Mouse (Mus musculus) limb, embryonic 10.5 days (tissue): ENCODE data around the gene Traf3ip1. TPM values are rescaled to one million over a fixed set of nuclear protein-coding genes. Genes with fewer than 3 reads are reported as not detected.

ENCODE experiments used
- DNase-seq: peaks from one replicate; pipeline ENCODE4 v3.0.0-alpha.2; 2017; ENCODE audit warnings: low spot score
- H3K27ac ChIP-seq: fragments of 300-500 bp; sonication (generic); 2 replicates; pipeline ENCODE4 v1.5.1; 2016; ENCODE audit warnings: mild to moderate bottlenecking
- H3K27me3 ChIP-seq: fragments of 300-500 bp; sonication (generic); 2 replicates; pipeline ENCODE4 v1.6.1; 2016; ENCODE audit warnings: low read depth, mild to moderate bottlenecking; ENCODE audit not compliant: poor library complexity, severe bottlenecking
- H3K36me3 ChIP-seq: fragments of 300-500 bp; sonication (generic); 2 replicates; pipeline ENCODE4 v1.6.1; 2016; ENCODE audit warnings: mild to moderate bottlenecking, moderate library complexity
- H3K4me1 ChIP-seq: fragments of 300-500 bp; sonication (generic); 2 replicates; pipeline ENCODE4 v1.6.1; 2016
- H3K4me3 ChIP-seq: fragments of 300-500 bp; sonication (generic); 2 replicates; pipeline ENCODE4 v1.5.1; 2016; ENCODE audit warnings: mild to moderate bottlenecking, moderate library complexity
- H3K9me3 ChIP-seq: fragments of 300-500 bp; sonication (generic); replicated peaks from 2 replicates; pipeline ENCODE4 v1.6.1; 2016; ENCODE audit warnings: mild to moderate bottlenecking
- WGBS: fragments of 180-500 bp; shearing (Covaris S2); methylation state at CpG from one replicate; pipeline ENCODE4 v1.1.7; 2016; 5-methylcytosine and 5-hydroxymethylcytosine counted together
- polyA plus RNA-seq: library from polyadenylated mRNA; unstranded; fragments of >200 nt; fragmentation: Nextera tagmentation; extraction: Ambion mirVana; gene quantifications from 2 replicates; pipeline ENCODE4 v1.2.1, GENCODE M21; 2016

Traf3ip1 gene
- polyA plus RNA-seq, 1 experiment from 2014 or later = 12.9 TPM

- Histone ChIP-seq H3K27ac (no peak overlapping the region), H3K4me1 (no peaks in the 10 kb centered on the region), H3K4me3 (no peak overlapping the region), H3K9me3 (no peaks in the 10 kb centered on the region), H3K36me3 (no peaks in the 10 kb centered on the region), H3K27me3 (no peaks in the 10 kb centered on the region)
- 82% methylated on average over 7 of the region's 7 CpGs for WGBS
- no peak for DNase-seq
Measured at GRCm38 (mm10) chr1:91482616-91483211, 11.7 kb upstream of the Traf3ip1 start.

- WGBS = 43% methylated on average over 10 of the region's 10 CpGs
- H3K27ac ChIP-seq = no peak overlapping the region
- DNase-seq = peak; percentile 81
- H3K4me1 ChIP-seq = no peaks in the 10 kb centered on the region
- no peaks in the 10 kb centered on the region for H3K9me3 ChIP-seq
- H3K4me3 ChIP-seq = no peak overlapping the region
- H3K27me3 ChIP-seq = no peaks in the 10 kb centered on the region
- H3K36me3 ChIP-seq = no peaks in the 10 kb centered on the region
Measured at GRCm38 (mm10) chr1:91483304-91484010, 11.0 kb upstream of the Traf3ip1 start.

DNA sequence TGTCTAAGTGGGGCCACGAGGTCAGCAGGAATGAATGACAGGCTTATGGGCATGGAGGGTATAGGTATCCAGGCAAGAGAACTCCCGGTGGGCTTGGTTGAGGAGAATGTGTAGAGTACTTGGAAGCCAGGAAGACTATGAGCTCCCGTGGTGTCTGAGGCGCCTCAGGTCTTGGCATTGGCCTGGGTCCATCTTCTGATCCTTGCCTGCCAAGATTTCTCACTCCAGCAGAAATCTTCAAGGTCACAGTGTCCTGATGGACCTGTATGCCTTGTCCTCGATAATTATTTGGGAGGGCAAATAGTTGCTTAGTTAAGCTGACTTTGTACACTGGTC is 10.5 kb upstream of the Traf3ip1 start:
- Histone ChIP-seq H3K4me3 (no peak overlapping the region), H3K4me1 (no peaks in the 10 kb centered on the region), H3K27me3 (no peaks in the 10 kb centered on the region), H3K9me3 (no peaks in the 10 kb centered on the region), H3K27ac (no peak overlapping the region), H3K36me3 (no peaks in the 10 kb centered on the region)
- 81% methylated on average over 5 of the region's 5 CpGs for WGBS
- no peak for DNase-seq

GRCm38 (mm10) chr1:91485422-91485821 is 9.0 kb upstream of the Traf3ip1 start:
- Histone ChIP-seq H3K27me3 (no peaks in the 10 kb centered on the region), H3K27ac (no peak overlapping the region), H3K36me3 (no peaks in the 10 kb centered on the region), H3K9me3 (no peaks in the 10 kb centered on the region), H3K4me1 (no peaks in the 10 kb centered on the region), H3K4me3 (no peak overlapping the region)
- DNase-seq = no peak
- WGBS = 69% methylated on average over 3 of the region's 3 CpGs

DNA sequence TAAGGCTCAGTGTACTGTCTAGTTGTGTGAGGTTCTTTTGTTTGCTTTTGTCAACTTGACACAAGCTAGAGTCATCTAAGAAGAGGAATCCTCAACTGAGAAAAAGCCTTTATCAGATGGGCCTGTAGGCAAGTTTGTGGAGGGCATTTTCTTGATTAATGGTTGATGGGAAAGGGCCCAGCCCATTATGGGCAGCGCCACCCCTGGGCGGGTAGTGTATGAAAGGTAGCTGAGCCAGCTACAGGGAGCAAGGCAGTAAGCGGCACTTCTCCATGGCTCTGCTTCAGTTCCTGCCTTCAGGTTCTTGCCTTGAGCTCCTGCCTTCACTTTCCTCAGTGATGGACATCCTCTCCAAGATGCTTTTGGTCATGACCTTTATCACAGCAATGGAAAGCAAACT is 8.3 kb upstream of the Traf3ip1 start:
- no peaks in the 10 kb centered on the region for H3K27me3 ChIP-seq
- no peak overlapping the region for H3K4me3 ChIP-seq
- H3K27ac ChIP-seq = no peak overlapping the region
- 80% methylated on average over 3 of the region's 3 CpGs for WGBS
- H3K36me3 ChIP-seq = no peaks in the 10 kb centered on the region
- no peak for DNase-seq
- H3K4me1 ChIP-seq = no peaks in the 10 kb centered on the region
- H3K9me3 ChIP-seq = no peaks in the 10 kb centered on the region

DNA sequence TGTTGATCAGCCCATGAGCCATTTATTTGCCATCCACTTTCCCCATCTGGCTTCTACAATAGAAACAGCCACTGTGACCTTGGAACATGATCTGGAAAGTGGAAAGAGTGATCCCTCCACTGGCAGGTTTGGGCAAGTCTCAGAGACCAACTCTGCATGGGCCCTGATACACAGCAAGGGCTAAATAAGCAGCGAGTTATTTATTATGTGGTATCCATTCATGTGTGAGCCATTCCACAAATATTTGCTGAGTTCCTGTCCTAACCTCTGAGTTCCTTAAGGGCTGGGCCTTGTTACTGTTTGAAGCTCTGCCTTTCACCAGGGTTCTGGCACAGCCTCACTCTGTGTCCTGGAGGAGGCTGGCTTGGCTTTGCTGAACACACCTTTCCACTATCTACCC is 4.1 kb upstream of the Traf3ip1 start:
- H3K9me3 ChIP-seq = no peaks in the 10 kb centered on the region
- no peak for DNase-seq
- WGBS = 79% methylated on average over 1 of the region's 1 CpGs
- no peak overlapping the region for H3K4me3 ChIP-seq
- peaks cover 15% of the 10 kb centered on the region for H3K4me1 ChIP-seq
- no peaks in the 10 kb centered on the region for H3K36me3 ChIP-seq
- H3K27me3 ChIP-seq = peaks cover 12% of the 10 kb centered on the region; the same call in 1 of the 2 replicates
- no peak overlapping the region for H3K27ac ChIP-seq

DNA sequence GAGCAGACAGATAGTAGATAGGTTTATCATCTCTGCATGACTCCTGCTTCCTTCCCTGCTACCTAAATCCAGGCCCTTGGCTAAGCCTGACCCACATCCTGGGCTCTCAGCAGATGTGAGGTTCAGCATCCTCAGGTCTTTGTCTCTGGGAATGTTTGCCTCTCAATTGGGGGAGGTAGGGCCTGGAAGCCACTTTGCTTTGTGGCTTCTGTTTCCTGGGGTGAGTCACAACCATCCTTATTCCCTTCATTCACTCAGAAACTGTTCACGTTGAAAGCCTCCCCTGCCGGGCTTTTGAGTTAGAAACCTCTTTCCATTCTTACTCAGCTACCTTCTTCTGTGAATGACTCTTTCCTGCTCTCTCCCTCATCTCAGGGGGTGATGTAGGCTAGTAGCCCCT is 1.7 kb upstream of the Traf3ip1 start:
- Histone ChIP-seq H3K4me3 (no peak overlapping the region), H3K9me3 (no peaks in the 10 kb centered on the region), H3K36me3 (no peaks in the 10 kb centered on the region), H3K27me3 (peaks cover 12% of the 10 kb centered on the region; the same call in 1 of the 2 replicates), H3K27ac (no peak overlapping the region), H3K4me1 (peaks cover 25% of the 10 kb centered on the region)
- no peak for DNase-seq
- WGBS = 63% methylated on average over 2 of the region's 2 CpGs

DNA sequence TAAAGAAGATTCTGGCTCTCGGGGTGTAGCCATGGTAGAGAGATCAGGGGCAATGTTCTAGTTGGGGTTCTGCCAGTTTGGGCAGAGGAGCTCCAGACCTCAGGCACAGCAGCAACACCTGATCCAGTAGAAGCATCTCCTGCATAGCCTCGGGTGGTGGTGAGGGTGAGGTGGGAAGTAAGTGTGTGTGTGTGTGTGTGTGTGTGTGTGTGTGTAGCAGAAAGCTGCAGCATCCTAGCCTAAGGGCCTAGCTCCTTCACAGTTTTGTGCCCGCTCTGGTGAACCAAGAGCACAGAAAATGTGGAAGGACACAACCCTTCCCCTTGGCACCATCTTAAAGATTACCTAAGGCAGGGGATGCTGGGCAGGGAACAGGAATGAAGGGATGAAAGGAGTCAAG is 509 bp upstream of the Traf3ip1 start:
- 52% methylated on average over 3 of the region's 3 CpGs for WGBS
- no peak for DNase-seq
- peaks cover 25% of the 10 kb centered on the region for H3K4me1 ChIP-seq

DNA sequence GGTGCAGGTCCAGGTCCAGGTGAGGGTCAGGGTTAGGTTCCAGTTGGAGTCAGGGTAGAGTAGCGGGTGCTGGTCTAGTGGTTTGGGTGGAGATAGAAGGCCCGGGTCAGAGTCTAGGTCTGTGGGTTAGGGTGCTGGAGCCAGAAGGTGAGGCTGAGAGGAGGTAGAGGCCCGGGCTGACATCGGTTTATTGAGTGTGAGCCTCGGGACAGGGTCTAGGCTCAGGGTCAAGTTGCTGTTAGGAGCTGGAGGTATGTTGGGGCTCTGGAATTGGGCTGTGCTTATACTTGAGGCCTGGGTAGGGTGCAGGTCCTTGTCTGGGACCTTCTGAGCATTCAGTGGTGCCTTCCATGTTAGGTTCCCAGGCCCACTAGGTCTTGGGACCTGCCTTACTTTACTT is 874 bp downstream of the Traf3ip1 start:
- H3K36me3 ChIP-seq = peaks cover 13% of the 10 kb centered on the region
- H3K4me1 ChIP-seq = peaks cover 25% of the 10 kb centered on the region
- peaks cover 12% of the 10 kb centered on the region; the same call in 1 of the 2 replicates for H3K27me3 ChIP-seq
- peak overlapping the region; percentile 98 for H3K4me3 ChIP-seq
- 47% methylated on average over 5 of the region's 5 CpGs for WGBS
- no peaks in the 10 kb centered on the region for H3K9me3 ChIP-seq
- no peak for DNase-seq
- peak overlapping the region; percentile 84; the same call in 1 of the 2 replicates for H3K27ac ChIP-seq

More for the DNA sequence above, 509 bp upstream of the Traf3ip1 start:
- Histone ChIP-seq H3K9me3 (no peaks in the 10 kb centered on the region), H3K27ac (no peak overlapping the region), H3K27me3 (peaks cover 12% of the 10 kb centered on the region; the same call in 1 of the 2 replicates), H3K4me3 (peak overlapping the region; percentile 98), H3K36me3 (peaks cover 2% of the 10 kb centered on the region; the same call in 1 of the 2 replicates)

- H3K4me3 ChIP-seq = no peak overlapping the region
- WGBS = 95% methylated on average over 6 of the region's 6 CpGs
Measured at GRCm38 (mm10) chr1:91498579-91498978, 4.1 kb downstream of the Traf3ip1 start.

DNA sequence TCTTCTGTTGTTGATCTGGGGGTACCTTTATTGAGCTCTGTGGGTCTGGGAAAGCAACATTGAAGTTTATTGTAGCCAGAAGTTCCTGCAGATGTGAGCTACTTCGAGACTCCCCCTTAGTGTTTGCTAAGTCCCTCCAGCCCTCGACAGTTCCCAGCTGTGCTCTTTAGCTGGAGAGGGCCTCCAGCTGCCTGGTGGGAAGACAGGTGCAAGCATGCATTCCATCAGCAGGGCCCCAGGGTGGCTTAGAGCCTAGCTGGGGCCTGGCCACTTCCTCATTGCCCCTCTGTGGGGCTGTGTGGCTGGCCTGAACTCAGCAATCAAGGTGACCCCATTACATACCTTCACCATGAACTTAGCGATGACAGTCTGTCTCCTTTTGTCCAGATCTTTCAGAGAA is 10.2 kb downstream of the Traf3ip1 start:
- no peak overlapping the region for H3K4me3 ChIP-seq
- 84% methylated on average over 3 of the region's 3 CpGs for WGBS
- DNase-seq = no peak
- H3K9me3 ChIP-seq = no peaks in the 10 kb centered on the region
- H3K4me1 ChIP-seq = no peaks in the 10 kb centered on the region
- no peaks in the 10 kb centered on the region for H3K27me3 ChIP-seq
- H3K27ac ChIP-seq = no peak overlapping the region
- peaks cover 78% of the 10 kb centered on the region for H3K36me3 ChIP-seq

More at GRCm38 (mm10) chr1:91498579-91498978, 4.1 kb downstream of the Traf3ip1 start:
- Histone ChIP-seq H3K27me3 (0 out of 2 replicates have a peak, but pooled peaks cover 3% of the 10 kb centered on the region), H3K4me1 (peaks cover 25% of the 10 kb centered on the region), H3K9me3 (no peaks in the 10 kb centered on the region), H3K27ac (no peak overlapping the region), H3K36me3 (peaks cover 42% of the 10 kb centered on the region)
- no peak for DNase-seq

DNA sequence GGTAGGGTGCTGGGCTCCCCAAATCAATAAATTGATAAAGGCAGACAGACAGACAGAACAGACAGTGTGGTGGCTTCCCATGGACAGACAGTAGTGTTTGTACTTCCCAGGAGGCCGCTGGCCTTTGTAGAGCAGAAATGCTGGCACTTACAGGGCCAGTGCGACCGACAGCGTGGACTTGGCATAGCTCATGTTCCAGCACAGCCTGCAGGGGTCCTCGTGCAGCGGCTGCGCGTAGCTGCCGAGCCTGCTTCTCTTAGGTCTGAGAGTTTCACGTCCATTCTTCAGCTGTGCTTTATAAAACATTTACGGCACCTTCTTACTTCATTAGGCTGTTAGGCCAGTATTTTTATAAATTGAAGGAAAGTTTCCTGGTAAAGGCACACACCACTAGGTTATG is 20.5 kb downstream of the Traf3ip1 start:
- no peak overlapping the region for H3K4me3 ChIP-seq
- WGBS = 79% methylated on average over 11 of the region's 11 CpGs
- H3K36me3 ChIP-seq = peaks cover 70% of the 10 kb centered on the region
- no peak overlapping the region for H3K27ac ChIP-seq
- no peaks in the 10 kb centered on the region for H3K9me3 ChIP-seq
- H3K4me1 ChIP-seq = no peaks in the 10 kb centered on the region
- no peaks in the 10 kb centered on the region for H3K27me3 ChIP-seq
- DNase-seq = no peak

GRCm38 (mm10) chr1:91515642-91516041 is 21.2 kb downstream of the Traf3ip1 start:
- H3K27ac ChIP-seq = no peak overlapping the region
- no peaks in the 10 kb centered on the region for H3K27me3 ChIP-seq
- no peak overlapping the region for H3K4me3 ChIP-seq
- peaks cover 70% of the 10 kb centered on the region for H3K36me3 ChIP-seq
- no peaks in the 10 kb centered on the region for H3K4me1 ChIP-seq
- no peak for DNase-seq
- no peaks in the 10 kb centered on the region for H3K9me3 ChIP-seq
- WGBS = 74% methylated on average over 6 of the region's 6 CpGs
